Mouse (Mus musculus): Measurements from ENCODE around the gene Ift57. TPM values are rescaled to one million over a fixed set of nuclear protein-coding genes. Genes with fewer than 3 reads are reported as not detected.

Ift57 gene
- polyA plus RNA-seq, 1 experiment, result not detected

- TF ChIP-seq POLR2A (IDR thresholded peaks at IDR 0.05; ENCODE audit: insufficient read depth, low read depth, low read length) (no peak), CTCF (IDR thresholded peaks at IDR 0.05; ENCODE audit: insufficient read depth, low read depth, low read length) (no peak)
- WGBS, result 8% methylated on average over 5 of the region's 5 CpGs
- H3K27ac ChIP-seq (ENCODE audit: insufficient read depth, low read depth, low read length), result no peak overlapping the region
Measured at GRCm38 (mm10) chr16:49699821-49700220, 788 bp downstream of the Ift57 start.

GRCm38 (mm10) chr16:49708074-49708473 is 9.0 kb downstream of the Ift57 start:
- Histone ChIP-seq H3K4me1 (ENCODE audit: control insufficient read depth, insufficient read depth, low read length) (no peaks in the 10 kb centered on the region), H3K4me3 (ENCODE audit: insufficient read depth, low read depth, low read length) (no peak overlapping the region), H3K27ac (ENCODE audit: insufficient read depth, low read depth, low read length) (no peak overlapping the region)
- no peak for TF ChIP-seq POLR2A (IDR thresholded peaks at IDR 0.05; ENCODE audit: insufficient read depth, low read depth, low read length)
- TF ChIP-seq CTCF (IDR thresholded peaks at IDR 0.05; ENCODE audit: insufficient read depth, low read depth, low read length), result no peak
- WGBS, result 83% methylated on average over 1 of the region's 1 CpGs

More at GRCm38 (mm10) chr16:49699821-49700220, 788 bp downstream of the Ift57 start:
- Histone ChIP-seq H3K4me3 (ENCODE audit: insufficient read depth, low read depth, low read length) (no peak overlapping the region), H3K4me1 (ENCODE audit: control insufficient read depth, insufficient read depth, low read length) (peaks cover 5% of the 10 kb centered on the region)

DNA sequence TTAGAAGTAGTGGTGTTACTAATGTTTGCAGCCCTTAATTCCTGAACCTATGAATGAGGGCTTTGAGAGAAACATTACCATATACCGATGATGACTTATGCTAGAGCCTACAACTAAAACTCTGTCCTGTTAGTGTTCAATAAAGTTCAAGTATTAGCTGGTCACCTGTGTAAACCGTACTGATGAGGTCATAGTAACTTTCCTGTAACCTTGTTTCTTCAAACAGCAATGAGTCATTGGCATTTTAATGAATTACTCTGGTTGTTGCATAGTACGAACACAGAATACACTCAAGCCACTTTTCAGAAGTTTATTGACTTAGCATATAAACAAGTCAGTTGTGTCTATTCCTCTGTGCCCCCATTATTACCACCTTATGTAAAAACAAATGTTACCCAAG is 11.2 kb downstream of the Ift57 start:
- no peaks in the 10 kb centered on the region for H3K4me1 ChIP-seq (ENCODE audit: control insufficient read depth, insufficient read depth, low read length)
- 76% methylated on average over 3 of the region's 3 CpGs for WGBS
- no peak for TF ChIP-seq CTCF (IDR thresholded peaks at IDR 0.05; ENCODE audit: insufficient read depth, low read depth, low read length)
- TF ChIP-seq POLR2A (IDR thresholded peaks at IDR 0.05; ENCODE audit: insufficient read depth, low read depth, low read length), result no peak
- H3K4me3 ChIP-seq (ENCODE audit: insufficient read depth, low read depth, low read length), result no peak overlapping the region
- H3K27ac ChIP-seq (ENCODE audit: insufficient read depth, low read depth, low read length), result no peak overlapping the region

DNA sequence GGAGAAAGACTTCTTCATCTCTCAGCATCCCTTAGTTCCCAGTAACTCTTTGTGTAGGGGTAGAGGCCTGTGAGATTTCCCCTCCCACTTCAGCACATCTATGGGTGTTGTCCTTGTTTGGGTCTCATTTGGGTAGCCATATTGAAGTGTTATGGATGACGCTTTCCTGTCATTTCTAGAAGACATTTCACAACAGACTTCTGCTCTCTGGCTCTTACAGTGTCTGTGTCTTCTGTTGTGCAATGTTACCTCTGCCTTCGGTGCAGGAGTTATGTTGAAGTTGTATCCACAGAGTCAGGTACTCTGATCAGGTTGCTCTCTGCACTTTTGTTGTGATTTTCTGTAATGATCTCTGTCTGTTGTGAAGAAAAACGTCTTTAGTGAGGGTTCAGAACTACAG is 14.3 kb downstream of the Ift57 start:
- 88% methylated on average over 3 of the region's 3 CpGs for WGBS
- TF ChIP-seq POLR2A (IDR thresholded peaks at IDR 0.05; ENCODE audit: insufficient read depth, low read depth, low read length) (no peak), CTCF (IDR thresholded peaks at IDR 0.05; ENCODE audit: insufficient read depth, low read depth, low read length) (no peak)
- no peak overlapping the region for H3K27ac ChIP-seq (ENCODE audit: insufficient read depth, low read depth, low read length)
- no peaks in the 10 kb centered on the region for H3K4me1 ChIP-seq (ENCODE audit: control insufficient read depth, insufficient read depth, low read length)
- no peak overlapping the region for H3K4me3 ChIP-seq (ENCODE audit: insufficient read depth, low read depth, low read length)

GRCm38 (mm10) chr16:49720671-49721070 is 21.6 kb downstream of the Ift57 start:
- TF ChIP-seq POLR2A (IDR thresholded peaks at IDR 0.05; ENCODE audit: insufficient read depth, low read depth, low read length) (no peak), CTCF (IDR thresholded peaks at IDR 0.05; ENCODE audit: insufficient read depth, low read depth, low read length) (no peak)
- H3K27ac ChIP-seq (ENCODE audit: insufficient read depth, low read depth, low read length), result no peak overlapping the region
- no peak overlapping the region for H3K4me3 ChIP-seq (ENCODE audit: insufficient read depth, low read depth, low read length)
- peaks cover 9% of the 10 kb centered on the region for H3K4me1 ChIP-seq (ENCODE audit: control insufficient read depth, insufficient read depth, low read length)
- WGBS, result 87% methylated on average over 2 of the region's 2 CpGs

DNA sequence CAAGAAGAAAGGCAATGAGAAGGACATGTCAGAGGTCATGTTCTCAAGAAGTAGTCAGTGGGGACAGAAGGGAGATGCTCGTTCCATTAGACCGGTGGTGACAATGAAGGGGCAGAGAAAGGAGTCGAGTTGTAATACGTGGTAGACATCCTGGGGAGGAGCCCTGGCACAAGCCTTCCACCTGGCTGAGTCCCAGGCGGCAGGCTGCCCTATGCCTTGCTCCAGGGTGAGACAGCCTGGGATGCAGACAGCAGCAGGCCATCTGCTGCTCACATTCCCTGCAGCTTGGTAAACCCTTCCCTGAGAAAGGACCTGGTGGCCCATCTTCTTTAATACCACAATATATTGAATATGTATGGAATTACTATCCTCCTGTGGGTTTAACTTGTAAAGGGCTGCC is 22.6 kb downstream of the Ift57 start:
- WGBS, result 37% methylated on average over 5 of the region's 5 CpGs
- H3K4me1 ChIP-seq (ENCODE audit: control insufficient read depth, insufficient read depth, low read length), result peaks cover 9% of the 10 kb centered on the region
- no peak overlapping the region for H3K27ac ChIP-seq (ENCODE audit: insufficient read depth, low read depth, low read length)
- TF ChIP-seq POLR2A (IDR thresholded peaks at IDR 0.05; ENCODE audit: insufficient read depth, low read depth, low read length) (no peak), CTCF (IDR thresholded peaks at IDR 0.05; ENCODE audit: insufficient read depth, low read depth, low read length) (no peak)
- H3K4me3 ChIP-seq (ENCODE audit: insufficient read depth, low read depth, low read length), result no peak overlapping the region

DNA sequence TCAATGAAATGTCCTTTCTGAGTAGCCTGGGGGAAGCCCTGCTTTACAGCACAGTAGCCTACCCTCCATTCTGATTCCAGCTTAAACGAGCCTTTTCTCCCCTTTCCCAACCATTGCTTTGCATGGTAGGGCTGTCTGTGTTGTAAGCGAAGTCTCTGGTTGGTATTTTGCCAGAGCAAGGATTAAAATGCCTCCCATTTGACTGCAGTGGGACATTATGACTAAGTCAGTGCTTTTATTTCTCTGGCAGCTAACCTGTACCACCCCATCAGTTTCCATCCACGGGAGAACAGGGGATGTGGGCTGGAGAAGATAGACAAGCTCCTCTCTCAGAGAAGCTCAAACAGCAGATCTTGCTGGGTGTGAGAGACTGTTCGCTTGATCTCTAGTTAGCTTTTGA is 24.2 kb downstream of the Ift57 start:
- WGBS, result 42% methylated on average over 4 of the region's 4 CpGs
- TF ChIP-seq CTCF (IDR thresholded peaks at IDR 0.05; ENCODE audit: insufficient read depth, low read depth, low read length), result no peak
- TF ChIP-seq POLR2A (IDR thresholded peaks at IDR 0.05; ENCODE audit: insufficient read depth, low read depth, low read length), result no peak
- Histone ChIP-seq H3K4me3 (ENCODE audit: insufficient read depth, low read depth, low read length) (no peak overlapping the region), H3K4me1 (ENCODE audit: control insufficient read depth, insufficient read depth, low read length) (peaks cover 9% of the 10 kb centered on the region), H3K27ac (ENCODE audit: insufficient read depth, low read depth, low read length) (no peak overlapping the region)

GRCm38 (mm10) chr16:49724232-49724631 is 25.2 kb downstream of the Ift57 start:
- no peak for TF ChIP-seq POLR2A (IDR thresholded peaks at IDR 0.05; ENCODE audit: insufficient read depth, low read depth, low read length)
- no peak for TF ChIP-seq CTCF (IDR thresholded peaks at IDR 0.05; ENCODE audit: insufficient read depth, low read depth, low read length)
- Histone ChIP-seq H3K4me1 (ENCODE audit: control insufficient read depth, insufficient read depth, low read length) (peaks cover 9% of the 10 kb centered on the region), H3K4me3 (ENCODE audit: insufficient read depth, low read depth, low read length) (no peak overlapping the region), H3K27ac (ENCODE audit: insufficient read depth, low read depth, low read length) (no peak overlapping the region)
- 93% methylated on average over 5 of the region's 5 CpGs for WGBS

GRCm38 (mm10) chr16:49724931-49725330 is 25.9 kb downstream of the Ift57 start:
- Histone ChIP-seq H3K4me3 (ENCODE audit: insufficient read depth, low read depth, low read length) (no peak overlapping the region), H3K27ac (ENCODE audit: insufficient read depth, low read depth, low read length) (peak overlapping the region; percentile 53; the same call in 1 of the 2 replicates), H3K4me1 (ENCODE audit: control insufficient read depth, insufficient read depth, low read length) (peaks cover 7% of the 10 kb centered on the region)
- no peak for TF ChIP-seq CTCF (IDR thresholded peaks at IDR 0.05; ENCODE audit: insufficient read depth, low read depth, low read length)
- no peak for TF ChIP-seq POLR2A (IDR thresholded peaks at IDR 0.05; ENCODE audit: insufficient read depth, low read depth, low read length)
- 95% methylated on average over 2 of the region's 2 CpGs for WGBS

DNA sequence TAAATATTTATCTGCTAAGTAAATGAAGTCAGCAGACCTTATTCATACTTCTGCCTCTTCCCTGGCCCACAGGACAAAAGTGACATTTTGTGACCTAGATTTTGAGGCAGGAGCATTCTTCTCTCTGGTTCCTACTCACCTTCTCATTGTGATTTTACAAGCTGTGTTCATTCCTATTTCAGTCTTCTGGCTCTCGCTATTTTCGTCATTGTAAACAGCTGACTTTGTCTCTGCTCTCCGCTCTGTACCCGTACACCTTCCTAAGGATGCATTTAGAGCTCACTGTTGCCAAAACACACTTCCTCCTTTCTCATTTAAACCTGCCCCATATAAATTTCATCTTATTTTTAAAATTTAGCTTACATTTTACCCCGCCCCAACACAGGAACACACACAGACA is 26.4 kb downstream of the Ift57 start:
- Histone ChIP-seq H3K4me1 (ENCODE audit: control insufficient read depth, insufficient read depth, low read length) (peaks cover 7% of the 10 kb centered on the region), H3K4me3 (ENCODE audit: insufficient read depth, low read depth, low read length) (no peak overlapping the region), H3K27ac (ENCODE audit: insufficient read depth, low read depth, low read length) (peak overlapping the region; percentile 53; the same call in 1 of the 2 replicates)
- TF ChIP-seq POLR2A (IDR thresholded peaks at IDR 0.05; ENCODE audit: insufficient read depth, low read depth, low read length), result no peak
- TF ChIP-seq CTCF (IDR thresholded peaks at IDR 0.05; ENCODE audit: insufficient read depth, low read depth, low read length), result no peak
- WGBS, result 43% methylated on average over 5 of the region's 5 CpGs
